Mouse (Mus musculus): ENCODE measurements around the gene Gng7.

GRCm38 (mm10) chr10:80901409-80902272 lies 113.1 kb downstream of the Gng7 start:
- TF ChIP-seq CTCF (IDR thresholded peaks at IDR 0.05; ENCODE audit: insufficient read depth, low read length), result no peak
- TF ChIP-seq POLR2A (IDR thresholded peaks at IDR 0.05; ENCODE audit: borderline replicate concordance, extremely low read depth, low read depth, low read length), result no peak
